ENCODE assay signal across 8 mouse cellular contexts in genomic region chr7:113774039-113774438, GRCm38 (mm10). TPM values are rescaled to one million over a fixed set of nuclear protein-coding genes. Genes with fewer than 3 reads are reported as not detected.
DNase-seq lines count a peak whose midpoint lies in the region; ATAC-seq and TF ChIP-seq lines count a peak whose summit lies in the region.

No protein-coding gene starts in this region.

- no peak overlapping the region for H3K27ac ChIP-seq in cortical plate, adult 2 months (ENCODE audit: insufficient read depth, low read length)
- no peak overlapping the region for H3K27ac ChIP-seq in heart, embryonic 12.5 days (ENCODE audit: poor library complexity, severe bottlenecking)
- no peak overlapping the region for H3K27ac ChIP-seq in kidney, postnatal 0 days

- no peak overlapping the region for H3K4me2 ChIP-seq in heart, embryonic 12.5 days
- H3K4me2 ChIP-seq in kidney, postnatal 0 days (ENCODE audit: low read length): no peak overlapping the region

- no peaks in the 10 kb centered on the region for H3K4me1 ChIP-seq in cortical plate, adult 2 months (ENCODE audit: control insufficient read depth, insufficient read depth, low read length)
- peaks cover 46% of the 10 kb centered on the region for H3K4me1 ChIP-seq in heart, embryonic 12.5 days (replicated peaks)
- H3K4me1 ChIP-seq in kidney, postnatal 0 days (replicated peaks; ENCODE audit: insufficient read depth, low read length): no peaks in the 10 kb centered on the region

- peak; percentile 16 for DNase-seq in 416B (ENCODE audit: low read depth)
- DNase-seq in WW6 (ENCODE audit: low read depth, low spot score): peak; percentile 26
- DNase-seq in kidney, postnatal 0 days (ENCODE audit: low spot score): peak; percentile 65
- DNase-seq in lung, postnatal 14 days: peak; percentile 78
- peak; percentile 74 for DNase-seq in retina, postnatal 1 day
- DNase-seq in urinary bladder, postnatal 14 days (ENCODE audit: low spot score): peak; percentile 69

- TF ChIP-seq POLR2A in cortical plate, adult 2 months (IDR thresholded peaks at IDR 0.05; ENCODE audit: extremely low read depth, insufficient read depth, low read length): no peak

- TF ChIP-seq CTCF in cortical plate, adult 2 months (IDR thresholded peaks at IDR 0.05; ENCODE audit: extremely low read depth, insufficient read depth, low read length): peak; percentile 62
- peak; percentile 77 for TF ChIP-seq CTCF in kidney, postnatal 0 days (IDR thresholded peaks at IDR 0.05; ENCODE audit: low read depth)

- peak; percentile 53; the same call in 1 of the 2 replicates for ATAC-seq in heart, embryonic 12.5 days (ENCODE audit: insufficient number of reproducible peaks, low FRiP score)
- ATAC-seq in kidney, postnatal 0 days (replicated peaks; ENCODE audit: low FRiP score, low read depth): 0 out of 2 replicates have a peak, but pooled peaks have one; percentile 59

- H3K36me3 ChIP-seq in heart, embryonic 12.5 days: peaks cover 8% of the 10 kb centered on the region
- no peaks in the 10 kb centered on the region for H3K36me3 ChIP-seq in kidney, postnatal 0 days (ENCODE audit: insufficient read depth, low read length)

- WGBS in heart, embryonic 12.5 days: 17% methylated on average over 7 of the region's 7 CpGs
- WGBS in kidney, postnatal 0 days: 12% methylated on average over 7 of the region's 7 CpGs

- no peak overlapping the region for H3K4me3 ChIP-seq in cortical plate, adult 2 months (ENCODE audit: insufficient read depth, low read length)
- no peak overlapping the region for H3K4me3 ChIP-seq in heart, embryonic 12.5 days
- H3K4me3 ChIP-seq in kidney, postnatal 0 days (replicated peaks; ENCODE audit: low read depth, low read length): no peak overlapping the region

- peaks cover 4% of the 10 kb centered on the region; the same call in 1 of the 2 replicates for H3K9me3 ChIP-seq in heart, embryonic 12.5 days (replicated peaks)
- H3K9me3 ChIP-seq in kidney, postnatal 0 days (replicated peaks; ENCODE audit: low read length): no peaks in the 10 kb centered on the region

- no peak overlapping the region for H3K9ac ChIP-seq in heart, embryonic 12.5 days
- H3K9ac ChIP-seq in kidney, postnatal 0 days (ENCODE audit: low read depth, low read length): no peak overlapping the region

- H3K27me3 ChIP-seq in heart, embryonic 12.5 days (replicated peaks): no peaks in the 10 kb centered on the region
- no peaks in the 10 kb centered on the region for H3K27me3 ChIP-seq in kidney, postnatal 0 days (ENCODE audit: insufficient read depth, low read length)

RNA-seq across cellular contexts. Expression of gene Spon1, which starts 8.2 kb away (rescaled TPM):
- 21.5 and 22.1 TPM in 2 replicates for polyA plus RNA-seq in cortical plate, adult 2 months (2012; rRNA removed)
- polyA plus RNA-seq in heart, embryonic 12.5 days (2016; fragmentation: Nextera tagmentation; extraction: Ambion mirVana): 98.7 and 99.8 TPM in 2 replicates
- 12.1 and 12.5 TPM in 2 replicates for polyA plus RNA-seq in kidney, postnatal 0 days (2015; fragmentation: Nextera tagmentation; extraction: Ambion mirVana)

Comparison
In these comparisons a context has a peak if more than half of its experiments do, and no peak if none do; other contexts are left out.
1. DNase-seq: peak in every context shown above with its lines; median percentile 78 in lung, postnatal 14 days; 74 in retina, postnatal 1 day; 69 in urinary bladder, postnatal 14 days; 65 in kidney, postnatal 0 days; 26 in WW6; 16 in 416B.